Mouse (Mus musculus) kidney, embryonic 14.5 days (tissue): ENCODE data around the gene Gm21904. TPM values are rescaled to one million over a fixed set of nuclear protein-coding genes. Genes with fewer than 3 reads are reported as not detected.
"Not testable (repeated sequence)": the region's sequence is repeated elsewhere in the genome, so short reads cannot be mapped to it uniquely, and the experiment has no call there.

Experiments
- ATAC-seq: fragments of 200-750 bp; cut with Nextera tagmentation; 2 replicates; pipeline ENCODE4 v1.8.0; 2017; ENCODE audit warnings: moderate number of reproducible peaks, mild to moderate bottlenecking, moderate TSS enrichment, moderate library complexity; ENCODE audit not compliant: low FRiP score, low TSS enrichment
- H3K27ac ChIP-seq: fragments of 300-500 bp; sonication (generic); 2 replicates; pipeline ENCODE4 v1.5.1; 2014; ENCODE audit warnings: low read depth, mild to moderate bottlenecking, low read length, moderate library complexity, mixed read lengths
- H3K27me3 ChIP-seq: fragments of 300-500 bp; sonication (generic); 2 replicates; pipeline ENCODE4 v1.6.1; 2014; ENCODE audit warnings: mild to moderate bottlenecking, low read length; ENCODE audit not compliant: control insufficient read depth, insufficient read depth
- H3K36me3 ChIP-seq: fragments of 300-500 bp; sonication (generic); 2 replicates; pipeline ENCODE4 v1.6.1; 2014; ENCODE audit warnings: low read length, mixed read lengths; ENCODE audit not compliant: control insufficient read depth, insufficient read depth
- H3K4me1 ChIP-seq: fragments of 300-500 bp; sonication (generic); 2 replicates; pipeline ENCODE4 v1.6.1; 2014; ENCODE audit warnings: low read length, mixed read lengths; ENCODE audit not compliant: control insufficient read depth, insufficient read depth
- H3K4me2 ChIP-seq: fragments of 300-500 bp; sonication (generic); replicated peaks from 2 replicates; pipeline ENCODE4 v1.6.1; 2014; ENCODE audit warnings: low read depth, mild to moderate bottlenecking, low read length
- H3K4me3 ChIP-seq: fragments of 300-500 bp; sonication (generic); 2 replicates; pipeline ENCODE4 v1.5.1; 2014; ENCODE audit warnings: mild to moderate bottlenecking, low read length
- H3K9ac ChIP-seq: fragments of 300-500 bp; sonication (generic); 2 replicates; pipeline ENCODE4 v1.6.1; 2014; ENCODE audit warnings: low read depth, mild to moderate bottlenecking, low read length, moderate library complexity
- H3K9me3 ChIP-seq: fragments of 300-500 bp; sonication (generic); 2 replicates; pipeline ENCODE4 v1.6.1; 2016; ENCODE audit warnings: low read length; ENCODE audit not compliant: control insufficient read depth
- WGBS: fragments of 180-500 bp; shearing (Covaris S2); extraction: QIAGEN DNeasy Blood & Tissue Kit; methylation state at CpG from one replicate; pipeline ENCODE4 v1.1.7; 2014; 5-methylcytosine and 5-hydroxymethylcytosine counted together
- polyA plus RNA-seq: library from polyadenylated mRNA; unstranded; fragments of >200 nt; fragmentation: Nextera tagmentation; extraction: Ambion mirVana; gene quantifications from 2 replicates; pipeline ENCODE4 v1.2.1, GENCODE M21; 2014

Gene Gm21904
- polyA plus RNA-seq: not detected in 2 replicates

DNA sequence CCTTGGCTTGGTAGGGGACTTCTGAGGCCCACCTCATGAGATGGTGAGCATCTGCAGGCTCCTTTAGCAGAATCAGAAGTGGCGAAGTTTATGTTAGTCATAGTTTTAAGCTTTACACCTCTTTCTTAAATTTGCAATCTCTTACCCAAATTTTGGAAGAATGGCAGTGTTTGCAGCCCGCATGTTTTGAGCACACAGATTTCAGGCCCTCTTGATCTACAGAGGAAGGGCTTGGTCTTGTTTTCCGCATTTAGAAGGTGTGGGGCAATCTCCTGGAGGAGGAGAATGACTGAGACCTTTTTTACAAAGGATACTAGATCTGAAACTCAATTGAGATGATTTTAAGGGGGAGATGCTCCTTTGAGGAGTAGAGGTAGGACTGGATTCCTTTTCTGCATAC is at the start of gene Gm21904:
Gm21904 (minus strand) TSS at position 101 of the 400 bp plus-strand sequence.
- H3K27ac ChIP-seq, H3K9me3 ChIP-seq, H3K4me1 ChIP-seq, H3K9ac ChIP-seq, H3K4me2 ChIP-seq, H3K27me3 ChIP-seq, H3K36me3 ChIP-seq, H3K4me3 ChIP-seq, ATAC-seq: not testable (repeated sequence)
- WGBS: no CpG with 5 or more reads among the region's 3 CpGs

DNA sequence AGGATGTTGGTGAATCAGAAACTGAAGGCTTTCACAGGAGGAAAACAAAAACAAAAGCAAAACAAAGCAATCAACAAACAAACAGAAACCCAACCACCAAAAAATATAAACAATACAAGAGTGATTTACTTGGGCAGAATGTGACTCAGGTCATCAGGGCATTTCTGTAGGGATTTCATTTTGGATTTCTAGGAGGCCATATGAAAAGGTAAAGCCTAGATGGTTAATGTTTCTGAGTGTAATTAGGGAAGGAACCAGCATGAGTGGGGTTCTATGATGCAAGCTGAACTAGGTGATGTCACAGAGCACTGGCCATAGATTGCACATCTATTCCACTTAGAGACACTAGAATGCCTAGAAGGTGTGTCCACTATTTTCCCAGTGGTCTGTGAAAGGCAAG is 28.4 kb upstream of the Gm21904 start, which contains the start of the genes Gm20772 and Gm20831:
Gm20772 (plus strand) TSS at position 301 of the 400 bp plus-strand sequence.
Gm20831 (plus strand) TSS at position 301 of the 400 bp plus-strand sequence.
- H3K4me3 ChIP-seq, H3K9me3 ChIP-seq, H3K27me3 ChIP-seq, H3K4me2 ChIP-seq, H3K36me3 ChIP-seq, H3K9ac ChIP-seq, H3K27ac ChIP-seq, ATAC-seq, H3K4me1 ChIP-seq: not testable (repeated sequence)

Other genes with a start within 250 kb of the Gm21904 start
- not detected in 2 replicates for gene Gm20772, start 28.5 kb upstream of the Gm21904 start, polyA plus RNA-seq
- not detected in 2 replicates for gene Gm20831, start 28.5 kb upstream of the Gm21904 start, polyA plus RNA-seq
- gene Srsy, start 91.1 kb upstream of the Gm21904 start, polyA plus RNA-seq: not detected in 2 replicates
- not detected in 2 replicates for gene Gm21764, start 215.5 kb upstream of the Gm21904 start, polyA plus RNA-seq
- not detected in 2 replicates for gene Ssty1, start 242.8 kb upstream of the Gm21904 start, polyA plus RNA-seq